Mouse (Mus musculus): Measurements from ENCODE around the gene Cdc42se2.

DNA sequence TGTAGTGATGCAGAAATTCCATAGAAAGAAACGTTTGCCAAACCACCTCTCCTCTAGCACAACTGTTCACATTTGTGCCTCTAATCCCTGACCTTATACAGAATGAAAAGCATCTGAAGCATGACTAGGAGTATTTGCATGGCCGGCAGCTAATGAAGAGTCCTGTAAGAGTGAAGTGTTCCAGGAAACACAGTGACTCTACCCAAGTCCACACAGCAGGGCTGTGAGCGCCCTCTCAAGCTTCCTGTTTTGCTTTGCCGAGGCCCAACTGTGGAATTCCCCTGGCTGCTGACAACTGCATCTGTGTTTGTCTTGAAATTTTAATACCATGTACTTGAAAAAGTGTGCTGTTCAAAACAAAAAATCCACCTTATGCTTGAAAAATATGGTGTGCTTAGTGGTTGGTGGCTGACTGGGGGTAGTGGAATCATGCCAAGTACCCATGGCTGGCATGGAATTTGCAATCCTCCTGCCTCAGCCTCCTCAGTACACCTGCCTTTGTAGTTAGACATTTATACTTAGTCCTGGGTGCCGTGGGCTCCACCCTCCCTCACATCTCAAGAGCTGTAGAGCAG lies 60.1 kb downstream of the Cdc42se2 start:
- peak; percentile 57 for TF ChIP-seq CTCF (IDR thresholded peaks at IDR 0.05)
- TF ChIP-seq EP300 (IDR thresholded peaks at IDR 0.05), result peak; percentile 90
